Mouse (Mus musculus): ENCODE results near the gene Ttc28. TPM values are rescaled to one million over a fixed set of nuclear protein-coding genes. Genes with fewer than 3 reads are reported as not detected.

Ttc28 gene
- polyA plus RNA-seq, 1 experiment from 2014 or later: 13.5 TPM

GRCm38 (mm10) chr5:111033489-111033888 is 153.9 kb downstream of the Ttc28 start:
- WGBS: 97% methylated on average over 4 of the region's 4 CpGs
- H3K36me3 ChIP-seq (ENCODE audit: control insufficient read depth, insufficient read depth, low read length): no peaks in the 10 kb centered on the region

DNA sequence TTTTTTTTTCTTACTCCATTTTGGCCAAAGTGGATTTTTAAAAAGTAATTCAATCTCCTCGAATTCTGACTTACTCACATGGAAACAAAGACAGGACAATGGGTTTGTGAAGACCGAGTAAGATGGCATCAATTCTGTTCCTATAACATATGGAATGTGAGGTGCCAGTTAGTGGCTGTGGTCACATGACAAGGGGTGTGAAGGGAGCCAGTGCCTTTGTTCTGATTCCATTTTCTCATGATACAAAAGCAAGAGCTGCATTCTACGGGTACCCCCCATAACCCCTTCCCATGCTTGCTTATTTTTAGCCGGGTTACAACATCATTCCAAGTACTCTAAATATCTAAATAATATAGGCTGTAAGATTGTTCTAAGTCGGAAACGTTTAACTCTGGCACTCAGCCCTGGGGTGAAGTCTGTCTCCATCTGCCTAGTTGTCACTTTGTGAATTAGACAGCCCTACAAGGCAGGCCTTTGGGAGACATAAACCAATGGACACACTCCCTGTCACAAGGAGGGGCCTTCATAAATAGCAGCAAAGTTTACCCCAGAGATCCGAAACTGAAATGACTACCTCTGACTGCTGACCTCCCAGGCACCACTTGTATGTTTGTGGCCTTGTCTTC is 157.6 kb downstream of the Ttc28 start:
- no peaks in the 10 kb centered on the region for H3K9me3 ChIP-seq (ENCODE audit: control insufficient read depth, low read length)
- 0 out of 2 replicates have a peak, but pooled peaks cover 2% of the 10 kb centered on the region for H3K4me1 ChIP-seq (ENCODE audit: control insufficient read depth, insufficient read depth, low read length)
- no peak for DNase-seq (ENCODE audit: low spot score, missing footprints)
- no peak for ATAC-seq (ENCODE audit: low FRiP score)
- no peak overlapping the region for H3K4me2 ChIP-seq
- no peaks in the 10 kb centered on the region for H3K36me3 ChIP-seq (ENCODE audit: control insufficient read depth, insufficient read depth, low read length)
- 84% methylated on average over 7 of the region's 7 CpGs for WGBS
- H3K4me3 ChIP-seq (ENCODE audit: low read depth, low read length): no peak overlapping the region
- H3K27me3 ChIP-seq (ENCODE audit: control insufficient read depth, insufficient read depth, low read length): no peaks in the 10 kb centered on the region
- no peak overlapping the region for H3K9ac ChIP-seq (ENCODE audit: low read length)
- no peak overlapping the region for H3K27ac ChIP-seq (ENCODE audit: low read depth, low read length)

More at GRCm38 (mm10) chr5:111033489-111033888, 153.9 kb downstream of the Ttc28 start:
- Histone ChIP-seq H3K4me2 (no peak overlapping the region), H3K27ac (ENCODE audit: low read depth, low read length) (no peak overlapping the region), H3K4me1 (ENCODE audit: control insufficient read depth, insufficient read depth, low read length) (peaks cover 2% of the 10 kb centered on the region), H3K27me3 (ENCODE audit: control insufficient read depth, insufficient read depth, low read length) (no peaks in the 10 kb centered on the region), H3K9me3 (ENCODE audit: control insufficient read depth, low read length) (no peaks in the 10 kb centered on the region), H3K9ac (ENCODE audit: low read length) (no peak overlapping the region), H3K4me3 (ENCODE audit: low read depth, low read length) (no peak overlapping the region)
- ATAC-seq (ENCODE audit: low FRiP score) (no peak), DNase-seq (ENCODE audit: low spot score, missing footprints) (no peak)

- no peaks in the 10 kb centered on the region for H3K9me3 ChIP-seq (ENCODE audit: control insufficient read depth, low read length)
- no peak overlapping the region for H3K9ac ChIP-seq (ENCODE audit: low read length)
- 65% methylated on average over 6 of the region's 6 CpGs for WGBS
- H3K27ac ChIP-seq (ENCODE audit: low read depth, low read length): no peak overlapping the region
- no peak for ATAC-seq (ENCODE audit: low FRiP score)
- H3K4me2 ChIP-seq: no peak overlapping the region
- H3K4me3 ChIP-seq (ENCODE audit: low read depth, low read length): no peak overlapping the region
- no peaks in the 10 kb centered on the region for H3K36me3 ChIP-seq (ENCODE audit: control insufficient read depth, insufficient read depth, low read length)
- no peaks in the 10 kb centered on the region for H3K27me3 ChIP-seq (ENCODE audit: control insufficient read depth, insufficient read depth, low read length)
- DNase-seq (ENCODE audit: low spot score, missing footprints): no peak
- H3K4me1 ChIP-seq (ENCODE audit: control insufficient read depth, insufficient read depth, low read length): peaks cover 10% of the 10 kb centered on the region
Observed at GRCm38 (mm10) chr5:111039771-111040170, 160.2 kb downstream of the Ttc28 start.

DNA sequence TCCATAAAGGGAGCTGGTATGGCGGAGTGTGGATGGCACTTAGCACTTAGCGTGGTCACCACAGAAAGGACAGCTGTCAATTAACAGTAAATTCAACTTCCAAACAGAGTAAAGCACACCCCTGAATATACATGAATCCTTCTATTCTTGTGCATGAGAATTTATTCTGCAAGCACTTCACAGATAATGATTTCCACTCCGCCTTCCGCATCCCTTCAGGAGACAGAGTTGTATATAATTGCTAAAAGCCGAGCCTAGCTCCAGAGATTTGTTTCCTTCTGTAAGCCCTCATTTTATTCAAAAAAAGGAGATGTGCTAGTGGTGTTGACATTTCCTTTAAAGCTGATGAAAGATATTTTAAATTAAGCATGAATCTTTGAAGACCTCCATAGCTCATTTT is 162.3 kb downstream of the Ttc28 start:
- H3K36me3 ChIP-seq (ENCODE audit: control insufficient read depth, insufficient read depth, low read length): no peaks in the 10 kb centered on the region
- H3K9me3 ChIP-seq (ENCODE audit: control insufficient read depth, low read length): no peaks in the 10 kb centered on the region
- H3K4me3 ChIP-seq (ENCODE audit: low read depth, low read length): no peak overlapping the region
- no peaks in the 10 kb centered on the region for H3K27me3 ChIP-seq (ENCODE audit: control insufficient read depth, insufficient read depth, low read length)
- H3K4me2 ChIP-seq: no peak overlapping the region
- H3K9ac ChIP-seq (ENCODE audit: low read length): no peak overlapping the region
- ATAC-seq (ENCODE audit: low FRiP score) (no peak), DNase-seq (ENCODE audit: low spot score, missing footprints) (no peak)
- H3K27ac ChIP-seq (ENCODE audit: low read depth, low read length): no peak overlapping the region
- H3K4me1 ChIP-seq (ENCODE audit: control insufficient read depth, insufficient read depth, low read length): peaks cover 16% of the 10 kb centered on the region
- 81% methylated on average over 5 of the region's 5 CpGs for WGBS

GRCm38 (mm10) chr5:111044193-111044592 is 164.6 kb downstream of the Ttc28 start:
- no peaks in the 10 kb centered on the region for H3K9me3 ChIP-seq (ENCODE audit: control insufficient read depth, low read length)
- no peak overlapping the region for H3K4me2 ChIP-seq
- H3K9ac ChIP-seq (ENCODE audit: low read length): no peak overlapping the region
- H3K27me3 ChIP-seq (ENCODE audit: control insufficient read depth, insufficient read depth, low read length): no peaks in the 10 kb centered on the region
- ATAC-seq (ENCODE audit: low FRiP score): no peak
- DNase-seq (ENCODE audit: low spot score, missing footprints): no peak
- H3K4me3 ChIP-seq (ENCODE audit: low read depth, low read length): no peak overlapping the region
- H3K4me1 ChIP-seq (ENCODE audit: control insufficient read depth, insufficient read depth, low read length): peaks cover 18% of the 10 kb centered on the region
- no peaks in the 10 kb centered on the region for H3K36me3 ChIP-seq (ENCODE audit: control insufficient read depth, insufficient read depth, low read length)
- 21% methylated on average over 7 of the region's 7 CpGs for WGBS
- no peak overlapping the region for H3K27ac ChIP-seq (ENCODE audit: low read depth, low read length)

DNA sequence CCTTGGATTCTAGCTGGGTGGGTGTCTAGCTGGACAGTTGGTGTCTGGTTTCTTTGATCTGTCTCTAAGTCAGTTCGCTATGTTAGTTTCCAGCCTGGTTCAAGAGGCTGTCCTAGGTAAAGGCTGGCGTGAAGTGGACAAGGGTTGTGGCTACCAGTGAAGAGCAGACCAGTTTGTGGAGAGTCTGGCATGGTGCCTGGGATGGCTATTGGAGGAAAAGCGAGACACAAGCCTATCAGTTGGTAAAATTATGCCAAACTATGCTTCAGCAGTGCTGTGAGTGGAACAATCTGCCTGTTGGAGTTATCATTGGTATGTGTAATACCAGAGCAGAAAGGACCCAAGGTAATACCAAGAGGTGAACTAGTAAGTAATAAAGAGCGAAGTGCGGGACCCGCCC is 166.8 kb downstream of the Ttc28 start:
- ATAC-seq (ENCODE audit: low FRiP score) (no peak), DNase-seq (ENCODE audit: low spot score, missing footprints) (no peak)
- no peaks in the 10 kb centered on the region for H3K36me3 ChIP-seq (ENCODE audit: control insufficient read depth, insufficient read depth, low read length)
- no peaks in the 10 kb centered on the region for H3K27me3 ChIP-seq (ENCODE audit: control insufficient read depth, insufficient read depth, low read length)
- H3K4me3 ChIP-seq (ENCODE audit: low read depth, low read length): no peak overlapping the region
- no peak overlapping the region for H3K4me2 ChIP-seq
- WGBS: 90% methylated on average over 6 of the region's 6 CpGs
- no peak overlapping the region for H3K27ac ChIP-seq (ENCODE audit: low read depth, low read length)
- H3K9ac ChIP-seq (ENCODE audit: low read length): no peak overlapping the region
- H3K9me3 ChIP-seq (ENCODE audit: control insufficient read depth, low read length): no peaks in the 10 kb centered on the region
- H3K4me1 ChIP-seq (ENCODE audit: control insufficient read depth, insufficient read depth, low read length): peaks cover 16% of the 10 kb centered on the region

- Histone ChIP-seq H3K9ac (ENCODE audit: low read length) (no peak overlapping the region), H3K4me1 (ENCODE audit: control insufficient read depth, insufficient read depth, low read length) (peaks cover 16% of the 10 kb centered on the region), H3K9me3 (ENCODE audit: control insufficient read depth, low read length) (no peaks in the 10 kb centered on the region), H3K36me3 (ENCODE audit: control insufficient read depth, insufficient read depth, low read length) (no peaks in the 10 kb centered on the region), H3K27ac (ENCODE audit: low read depth, low read length) (no peak overlapping the region), H3K27me3 (ENCODE audit: control insufficient read depth, insufficient read depth, low read length) (no peaks in the 10 kb centered on the region), H3K4me2 (no peak overlapping the region), H3K4me3 (ENCODE audit: low read depth, low read length) (no peak overlapping the region)
- DNase-seq (ENCODE audit: low spot score, missing footprints) (no peak), ATAC-seq (ENCODE audit: low FRiP score) (no peak)
- WGBS: 77% methylated on average over 14 of the region's 14 CpGs
Observed at GRCm38 (mm10) chr5:111046841-111047476, 167.4 kb downstream of the Ttc28 start.

GRCm38 (mm10) chr5:111048036-111048435 is 168.4 kb downstream of the Ttc28 start:
- no peak overlapping the region for H3K27ac ChIP-seq (ENCODE audit: low read depth, low read length)
- peaks cover 16% of the 10 kb centered on the region for H3K4me1 ChIP-seq (ENCODE audit: control insufficient read depth, insufficient read depth, low read length)
- H3K4me3 ChIP-seq (ENCODE audit: low read depth, low read length): no peak overlapping the region
- no peak overlapping the region for H3K9ac ChIP-seq (ENCODE audit: low read length)
- WGBS: 87% methylated on average over 5 of the region's 5 CpGs
- no peaks in the 10 kb centered on the region for H3K27me3 ChIP-seq (ENCODE audit: control insufficient read depth, insufficient read depth, low read length)
- DNase-seq (ENCODE audit: low spot score, missing footprints) (no peak), ATAC-seq (ENCODE audit: low FRiP score) (no peak)
- H3K9me3 ChIP-seq (ENCODE audit: control insufficient read depth, low read length): no peaks in the 10 kb centered on the region
- H3K36me3 ChIP-seq (ENCODE audit: control insufficient read depth, insufficient read depth, low read length): no peaks in the 10 kb centered on the region
- no peak overlapping the region for H3K4me2 ChIP-seq

- no peaks in the 10 kb centered on the region for H3K36me3 ChIP-seq (ENCODE audit: control insufficient read depth, insufficient read depth, low read length)
- 92% methylated on average over 4 of the region's 4 CpGs for WGBS
- no peak overlapping the region for H3K4me3 ChIP-seq (ENCODE audit: low read depth, low read length)
- no peak overlapping the region for H3K4me2 ChIP-seq
- no peaks in the 10 kb centered on the region for H3K27me3 ChIP-seq (ENCODE audit: control insufficient read depth, insufficient read depth, low read length)
- H3K4me1 ChIP-seq (ENCODE audit: control insufficient read depth, insufficient read depth, low read length): peaks cover 21% of the 10 kb centered on the region
- no peaks in the 10 kb centered on the region for H3K9me3 ChIP-seq (ENCODE audit: control insufficient read depth, low read length)
- no peak overlapping the region for H3K27ac ChIP-seq (ENCODE audit: low read depth, low read length)
- no peak overlapping the region for H3K9ac ChIP-seq (ENCODE audit: low read length)
- ATAC-seq (ENCODE audit: low FRiP score) (no peak), DNase-seq (ENCODE audit: low spot score, missing footprints) (no peak)
Observed at GRCm38 (mm10) chr5:111049584-111049983, 170.0 kb downstream of the Ttc28 start.

Measured in midbrain, embryonic 11.5 days (tissue).